Mouse (Mus musculus) E14TG2a.4 (cell line): ENCODE results near the gene Pde3a.

Source experiments
- H3K27me3 ChIP-seq: 2 replicates; pipeline ENCODE4 v1.6.1; 2014; ENCODE audit warnings: low read length, control low read depth; ENCODE audit not compliant: insufficient read depth
- H3K36me3 ChIP-seq: 2 replicates; pipeline ENCODE4 v1.6.1; 2014; ENCODE audit warnings: low read length, control low read depth; ENCODE audit not compliant: insufficient read depth
- H3K4me1 ChIP-seq: replicated peaks from 2 replicates; pipeline ENCODE4 v1.6.1; 2014; ENCODE audit warnings: low read depth, low read length, control low read depth
- H3K4me3 ChIP-seq: replicated peaks from 2 replicates; pipeline ENCODE4 v1.5.1; 2014; ENCODE audit warnings: mild to moderate bottlenecking, low read length
- H3K9me3 ChIP-seq: 2 replicates; pipeline ENCODE4 v1.6.1; 2014; ENCODE audit warnings: low read length, control low read depth
- CTCF ChIP-seq: conservative IDR thresholded peaks from 2 replicates; pipeline ENCODE4 v1.5.1; 2014; ENCODE audit warnings: low read length
- NANOG ChIP-seq: IDR thresholded peaks from 2 replicates; pipeline ENCODE4 v1.6.1; 2014; ENCODE audit warnings: borderline replicate concordance, low read length, mixed read lengths
- POU5F1 ChIP-seq: IDR thresholded peaks from 2 replicates; pipeline ENCODE4 v1.6.1; 2014; ENCODE audit warnings: low read length, borderline replicate concordance

Gene Pde3a

GRCm38 (mm10) chr6:141248691-141249584, at the start of gene Pde3a:
Gene Pde3a, plus strand, starts transcription at chr6:141249269.
- Histone ChIP-seq H3K4me1 (no peaks in the 10 kb centered on the region), H3K4me3 (peak within 1 kb of the TSS; percentile 84), H3K36me3 (no peaks in the 10 kb centered on the region), H3K27me3 (peaks cover 67% of the 10 kb centered on the region), H3K9me3 (no peaks in the 10 kb centered on the region)
- no peak for TF ChIP-seq POU5F1
- no peak for TF ChIP-seq CTCF
- no peak for TF ChIP-seq NANOG

- Histone ChIP-seq H3K4me1 (no peaks in the 10 kb centered on the region), H3K4me3 (no peak overlapping the region), H3K9me3 (no peaks in the 10 kb centered on the region), H3K27me3 (no peaks in the 10 kb centered on the region), H3K36me3 (no peaks in the 10 kb centered on the region)
- TF ChIP-seq CTCF (no peak), NANOG (no peak), POU5F1 (no peak)
These were observed 48.9 kb upstream of the Pde3a start for GRCm38 (mm10) chr6:141200173-141200615.

GRCm38 (mm10) chr6:141207531-141207930, 41.5 kb upstream of the Pde3a start:
- Histone ChIP-seq H3K4me3 (no peak overlapping the region), H3K4me1 (no peaks in the 10 kb centered on the region), H3K27me3 (no peaks in the 10 kb centered on the region), H3K9me3 (peaks cover 7% of the 10 kb centered on the region; the same call in 1 of the 2 replicates), H3K36me3 (no peaks in the 10 kb centered on the region)
- TF ChIP-seq CTCF (no peak), NANOG (no peak)

GRCm38 (mm10) chr6:141208283-141208872, 40.7 kb upstream of the Pde3a start:
- TF ChIP-seq NANOG, result no peak
- TF ChIP-seq POU5F1, result no peak
- no peak for TF ChIP-seq CTCF
- no peaks in the 10 kb centered on the region for H3K4me1 ChIP-seq
- no peak overlapping the region for H3K4me3 ChIP-seq
- H3K9me3 ChIP-seq, result peaks cover 7% of the 10 kb centered on the region; the same call in 1 of the 2 replicates
- no peaks in the 10 kb centered on the region for H3K36me3 ChIP-seq
- no peaks in the 10 kb centered on the region for H3K27me3 ChIP-seq

- no peak for TF ChIP-seq POU5F1
- TF ChIP-seq CTCF, result no peak
- no peak for TF ChIP-seq NANOG
- Histone ChIP-seq H3K4me3 (no peak overlapping the region), H3K9me3 (peaks cover 7% of the 10 kb centered on the region; the same call in 1 of the 2 replicates), H3K36me3 (no peaks in the 10 kb centered on the region), H3K4me1 (no peaks in the 10 kb centered on the region), H3K27me3 (no peaks in the 10 kb centered on the region)
These were observed 39.0 kb upstream of the Pde3a start for GRCm38 (mm10) chr6:141210021-141210420.

GRCm38 (mm10) chr6:141221081-141221480, 28.0 kb upstream of the Pde3a start:
- Histone ChIP-seq H3K4me1 (no peaks in the 10 kb centered on the region), H3K27me3 (peaks cover 4% of the 10 kb centered on the region; the same call in 1 of the 2 replicates), H3K36me3 (no peaks in the 10 kb centered on the region), H3K4me3 (no peak overlapping the region), H3K9me3 (no peaks in the 10 kb centered on the region)
- TF ChIP-seq CTCF, result no peak
- TF ChIP-seq NANOG, result no peak
- TF ChIP-seq POU5F1, result no peak

GRCm38 (mm10) chr6:141226851-141227657, 22.0 kb upstream of the Pde3a start:
- no peak for TF ChIP-seq CTCF
- TF ChIP-seq NANOG, result no peak
- no peak for TF ChIP-seq POU5F1

GRCm38 (mm10) chr6:141227658-141228005, 21.4 kb upstream of the Pde3a start:
- Histone ChIP-seq H3K4me1 (no peaks in the 10 kb centered on the region), H3K4me3 (no peak overlapping the region), H3K36me3 (no peaks in the 10 kb centered on the region), H3K27me3 (no peaks in the 10 kb centered on the region), H3K9me3 (no peaks in the 10 kb centered on the region)
- TF ChIP-seq CTCF, result no peak
- TF ChIP-seq NANOG, result no peak
- TF ChIP-seq POU5F1, result no peak

More at GRCm38 (mm10) chr6:141226851-141227657, 22.0 kb upstream of the Pde3a start:
- Histone ChIP-seq H3K36me3 (no peaks in the 10 kb centered on the region), H3K4me1 (no peaks in the 10 kb centered on the region), H3K4me3 (no peak overlapping the region), H3K27me3 (no peaks in the 10 kb centered on the region), H3K9me3 (no peaks in the 10 kb centered on the region)
